Mouse (Mus musculus) neural tube, embryonic 13.5 days (tissue): ENCODE data around the gene Otub2. TPM values are rescaled to one million over a fixed set of nuclear protein-coding genes. Genes with fewer than 3 reads are reported as not detected.

Experiments used
- polyA plus RNA-seq: library from polyadenylated mRNA; unstranded; fragments of >200 nt; fragmentation: Nextera tagmentation; extraction: Ambion mirVana; gene quantifications from 2 replicates; pipeline ENCODE4 v1.2.1, GENCODE M21; 2015

Gene Otub2
- polyA plus RNA-seq, 1 experiment from 2014 or later = 24.2 TPM

Other genes starting within 250 kb of the Otub2 start
- gene Prima1, start 146.5 kb upstream of the Otub2 start, polyA plus RNA-seq = 2.4 and 3.8 TPM in 2 replicates
- gene Fam181a, start 77.7 kb upstream of the Otub2 start, polyA plus RNA-seq = 8.5 and 10.3 TPM in 2 replicates
- 1.6 and 1.9 TPM in 2 replicates for gene Asb2, start 32.7 kb upstream of the Otub2 start, polyA plus RNA-seq
- gene 9330161L09Rik, start 19.1 kb downstream of the Otub2 start, polyA plus RNA-seq = 0.59 and 0.92 TPM in 2 replicates
- 167 and 170 TPM in 2 replicates for gene Ddx24, start 37.1 kb downstream of the Otub2 start, polyA plus RNA-seq
- gene Ifi27, start 45.5 kb downstream of the Otub2 start, polyA plus RNA-seq = 6.2 and 9.4 TPM in 2 replicates
- gene Ifi27l2a, start 55.0 kb downstream of the Otub2 start, polyA plus RNA-seq = 2.0 and 3.4 TPM in 2 replicates
- gene Ifi27l2b, start 68.5 kb downstream of the Otub2 start, polyA plus RNA-seq = not detected in 2 replicates
- gene Ppp4r4, start 143.6 kb downstream of the Otub2 start, polyA plus RNA-seq = 1.8 and 2.0 TPM in 2 replicates
- not detected in 2 replicates for gene Serpina10, start 242.8 kb downstream of the Otub2 start, polyA plus RNA-seq